ENCODE assay signal across 19 mouse cellular contexts in genomic region chr8:60942867-60943266, GRCm38 (mm10). TPM values are rescaled to one million over a fixed set of nuclear protein-coding genes. Genes with fewer than 3 reads are reported as not detected.
DNase-seq lines count a peak whose midpoint lies in the region; ATAC-seq and TF ChIP-seq lines count a peak whose summit lies in the region.
"Had no signal": no experiment of that assay in that cellular context is flagged by ENCODE, and none has a peak within 500 bp of the region (broad histone marks: within the 10 kb centered on the region; RNA-seq: fewer than 3 reads in every experiment).

No protein-coding gene starts in this region.

- H3K27ac ChIP-seq in kidney, postnatal 0 days = no peak overlapping the region
- H3K27ac ChIP-seq in thymus, adult 2 months (ENCODE audit: control insufficient read depth, insufficient read depth, low read length) = no peak overlapping the region
- H3K27ac ChIP-seq in small intestine, adult 2 months (ENCODE audit: insufficient read depth, low read depth, low read length) = no peak overlapping the region
- H3K27ac ChIP-seq in heart, embryonic 10.5 days = no peak overlapping the region
- H3K27ac ChIP-seq: embryonic facial prominence, embryonic 10.5 days; limb, embryonic 15.5 days; stomach, embryonic 15.5 days had no signal

- TF ChIP-seq POLR2A in thymus, adult 2 months (IDR thresholded peaks at IDR 0.05; ENCODE audit: control insufficient read depth, extremely low read depth, insufficient read depth, low read length, poor library complexity) = no peak
- no peak for TF ChIP-seq POLR2A in small intestine, adult 2 months (IDR thresholded peaks at IDR 0.05; ENCODE audit: low read depth, low read length)

- no peak overlapping the region for H3K4me3 ChIP-seq in kidney, postnatal 0 days (replicated peaks; ENCODE audit: low read depth, low read length)
- H3K4me3 ChIP-seq in thymus, adult 2 months (ENCODE audit: control insufficient read depth, insufficient read depth, low read length) = no peak overlapping the region
- H3K4me3 ChIP-seq in small intestine, adult 2 months (ENCODE audit: low read depth, low read length) = no peak overlapping the region
- no peak overlapping the region for H3K4me3 ChIP-seq in heart, embryonic 10.5 days
- H3K4me3 ChIP-seq: embryonic facial prominence, embryonic 10.5 days; limb, embryonic 15.5 days; stomach, embryonic 15.5 days had no signal

- no peaks in the 10 kb centered on the region for H3K27me3 ChIP-seq in kidney, postnatal 0 days (ENCODE audit: insufficient read depth, low read length)
- H3K27me3 ChIP-seq in thymus, adult 2 months (ENCODE audit: control insufficient read depth, insufficient read depth, low read length) = no peaks in the 10 kb centered on the region
- no peaks in the 10 kb centered on the region for H3K27me3 ChIP-seq in small intestine, adult 2 months (ENCODE audit: control insufficient read depth, insufficient read depth, low read length)
- no peaks in the 10 kb centered on the region for H3K27me3 ChIP-seq in heart, embryonic 10.5 days (ENCODE audit: insufficient read depth, poor library complexity, severe bottlenecking)
- H3K27me3 ChIP-seq: limb, embryonic 15.5 days; stomach, embryonic 15.5 days had no signal

- ATAC-seq in kidney, postnatal 0 days (replicated peaks; ENCODE audit: low FRiP score, low read depth) = no peak
- ATAC-seq: forebrain, embryonic 14.5 days; inflammation-experienced regulatory T-cells, adult 6 months had no signal

- H3K9me3 ChIP-seq in kidney, postnatal 0 days (replicated peaks; ENCODE audit: low read length) = no peaks in the 10 kb centered on the region
- H3K9me3 ChIP-seq in heart, embryonic 10.5 days = no peaks in the 10 kb centered on the region
- H3K9me3 ChIP-seq: embryonic facial prominence, embryonic 10.5 days; limb, embryonic 15.5 days; stomach, embryonic 15.5 days had no signal

- peak; percentile 36 for TF ChIP-seq CTCF in kidney, postnatal 0 days (IDR thresholded peaks at IDR 0.05; ENCODE audit: low read depth)
- no peak for TF ChIP-seq CTCF in thymus, adult 2 months (IDR thresholded peaks at IDR 0.05; ENCODE audit: borderline replicate concordance, control insufficient read depth, extremely low read depth, insufficient read depth, low read length, poor library complexity)
- peak; percentile 25; the same call in 1 of the 2 replicates for TF ChIP-seq CTCF in small intestine, adult 2 months (IDR thresholded peaks at IDR 0.05; ENCODE audit: extremely low read depth, insufficient read length, insufficient replicate concordance, low read depth, low read length)

- no peak overlapping the region for H3K9ac ChIP-seq in kidney, postnatal 0 days (ENCODE audit: low read depth, low read length)
- H3K9ac ChIP-seq: limb, embryonic 15.5 days; stomach, embryonic 15.5 days had no signal

- no peaks in the 10 kb centered on the region for H3K4me1 ChIP-seq in kidney, postnatal 0 days (replicated peaks; ENCODE audit: insufficient read depth, low read length)
- no peaks in the 10 kb centered on the region for H3K4me1 ChIP-seq in thymus, adult 2 months (replicated peaks; ENCODE audit: control insufficient read depth, insufficient read depth, low read length)
- no peaks in the 10 kb centered on the region for H3K4me1 ChIP-seq in small intestine, adult 2 months (ENCODE audit: control insufficient read depth, insufficient read depth, insufficient read length, low read length)
- H3K4me1 ChIP-seq in heart, embryonic 10.5 days = no peaks in the 10 kb centered on the region
- H3K4me1 ChIP-seq: limb, embryonic 15.5 days; stomach, embryonic 15.5 days had no signal

- 95% methylated on average over 2 of the region's 2 CpGs for WGBS in kidney, postnatal 0 days
- 98% methylated on average over 2 of the region's 2 CpGs for WGBS in thymus, adult 2 months
- WGBS in small intestine, adult 2 months = over 99% methylated on average over 2 of the region's 2 CpGs
- 94% methylated on average over 2 of the region's 2 CpGs for WGBS in heart, embryonic 10.5 days

- no peaks in the 10 kb centered on the region for H3K36me3 ChIP-seq in kidney, postnatal 0 days (ENCODE audit: insufficient read depth, low read length)
- no peaks in the 10 kb centered on the region for H3K36me3 ChIP-seq in thymus, adult 2 months (ENCODE audit: control insufficient read depth, insufficient read depth, low read length)
- peaks cover 4% of the 10 kb centered on the region; the same call in 1 of the 2 replicates for H3K36me3 ChIP-seq in small intestine, adult 2 months (ENCODE audit: control insufficient read depth, insufficient read depth, low read length)
- H3K36me3 ChIP-seq in heart, embryonic 10.5 days = no peaks in the 10 kb centered on the region
- H3K36me3 ChIP-seq: embryonic facial prominence, embryonic 10.5 days; limb, embryonic 15.5 days; stomach, embryonic 15.5 days had no signal

- no peak for DNase-seq in kidney, postnatal 0 days (ENCODE audit: low spot score)
- no peak for DNase-seq in kidney, postnatal 36 days
- peak; percentile 12 for DNase-seq in thymus, adult 2 months
- no peak for DNase-seq in thymus, adult 18-20 months
- peak; percentile 25 for DNase-seq in NIH3T3 (ENCODE audit: low read depth)
- no peak for DNase-seq in adrenal gland, adult 18-20 months (ENCODE audit: low spot score in 2 of 2)
- no peak for DNase-seq in heart, embryonic 10.5 days (ENCODE audit: low spot score)
- DNase-seq: adrenal gland, postnatal 10 days; cerebellum, adult 18-20 months; kidney, postnatal 10 days; layer of hippocampus, adult 9-11 months; midbrain, embryonic 14.5 days; spleen, adult 18-20 months had no signal

- no peak overlapping the region for H3K4me2 ChIP-seq in kidney, postnatal 0 days (ENCODE audit: low read length)
- H3K4me2 ChIP-seq: limb, embryonic 15.5 days; stomach, embryonic 15.5 days had no signal

RNA-seq across cellular contexts. Expression of gene Clcn3, which starts 40.2 kb away (rescaled TPM):
- polyA plus RNA-seq in kidney, postnatal 0 days (2015; fragmentation: Nextera tagmentation; extraction: Ambion mirVana) = 29.1 and 30.4 TPM in 2 replicates
- polyA plus RNA-seq in thymus, adult 2 months (2012; rRNA removed) = 16.3 and 17.2 TPM in 2 replicates
- polyA plus RNA-seq in small intestine, adult 2 months (2012; rRNA removed) = 6.8 and 9.3 TPM in 2 replicates
- total RNA-seq in adrenal gland, adult 18-20 months (2021) = 10 to 100 TPM; 34.3 to 43.4 TPM
- polyA plus RNA-seq in heart, embryonic 10.5 days (2016; fragmentation: Nextera tagmentation; extraction: Ambion mirVana) = 21.7 and 26.0 TPM in 2 replicates

RNA-seq across cellular contexts. Expression of gene Nek1, which starts 50.1 kb away (rescaled TPM):
- 14.3 and 14.5 TPM in 2 replicates for polyA plus RNA-seq in kidney, postnatal 0 days (2015; fragmentation: Nextera tagmentation; extraction: Ambion mirVana)
- polyA plus RNA-seq in thymus, adult 2 months (2012; rRNA removed) = 8.0 and 9.4 TPM in 2 replicates
- 1.8 and 2.9 TPM in 2 replicates for polyA plus RNA-seq in small intestine, adult 2 months (2012; rRNA removed)
- total RNA-seq in adrenal gland, adult 18-20 months (2021) = 10 to 100 TPM; 11.9 to 16.2 TPM
- 12.8 and 13.7 TPM in 2 replicates for polyA plus RNA-seq in heart, embryonic 10.5 days (2016; fragmentation: Nextera tagmentation; extraction: Ambion mirVana)

RNA-seq across cellular contexts. Expression of gene Hpf1, which starts 52.6 kb away (rescaled TPM):
- polyA plus RNA-seq in kidney, postnatal 0 days (2015; fragmentation: Nextera tagmentation; extraction: Ambion mirVana) = 88.4 and 104 TPM in 2 replicates
- 10.3 and 14.2 TPM in 2 replicates for polyA plus RNA-seq in thymus, adult 2 months (2012; rRNA removed)
- 0.61 and 1.2 TPM in 2 replicates for polyA plus RNA-seq in small intestine, adult 2 months (2012; rRNA removed)
- 10 to 100 TPM; 18.7 to 23.6 TPM for total RNA-seq in adrenal gland, adult 18-20 months (2021)
- polyA plus RNA-seq in heart, embryonic 10.5 days (2016; fragmentation: Nextera tagmentation; extraction: Ambion mirVana) = 75.3 and 98.3 TPM in 2 replicates

Comparison
In these comparisons a context has a peak if more than half of its experiments do, and no peak if none do; other contexts are left out.
1. DNase-seq: peak in thymus, adult 2 months (single experiment) and NIH3T3 (single experiment); none in kidney, postnatal 0 days (single experiment), kidney, postnatal 36 days (0 of 2), thymus, adult 18-20 months (0 of 2), adrenal gland, adult 18-20 months (0 of 2) and heart, embryonic 10.5 days (single experiment).